Mouse (Mus musculus) cerebellum, adult 2 months (tissue): ENCODE results near the gene Fam13c. TPM values are rescaled to one million over a fixed set of nuclear protein-coding genes. Genes with fewer than 3 reads are reported as not detected.
"Not testable (repeated sequence)": the region's sequence is repeated elsewhere in the genome, so short reads cannot be mapped to it uniquely, and the experiment has no call there.

Experiments
- DNase-seq, 2 experiments: peaks; one replicate each; pipeline ENCODE4 v3.0.0; 2021
- H3K27ac ChIP-seq: fragments of 200-500 bp; 2 replicates; pipeline ENCODE4 v1.5.1; 2012; ENCODE audit warnings: low read length, control low read depth, inconsistent platforms; ENCODE audit not compliant: insufficient read depth
- H3K27me3 ChIP-seq: fragments of 200-500 bp; 2 replicates; pipeline ENCODE4 v1.6.1; 2012; ENCODE audit warnings: inconsistent platforms, mild to moderate bottlenecking, low read length, moderate library complexity; ENCODE audit not compliant: control insufficient read depth, insufficient read depth
- H3K4me1 ChIP-seq: fragments of 200-500 bp; 2 replicates; pipeline ENCODE4 v1.6.1; 2011; ENCODE audit warnings: low read length; ENCODE audit not compliant: control insufficient read depth, insufficient read depth
- H3K4me3 ChIP-seq: fragments of 200-500 bp; replicated peaks from 2 replicates; pipeline ENCODE3; 2011; ENCODE audit warnings: mild to moderate bottlenecking, low read depth, low read length, control low read depth; ENCODE audit not compliant: insufficient read depth
- CTCF ChIP-seq: fragments of 200-500 bp; IDR thresholded peaks from 2 replicates; pipeline ENCODE4 v1.5.1; 2011; ENCODE audit warnings: low read depth, mild to moderate bottlenecking, control low read depth, low read length, moderate library complexity, borderline replicate concordance; ENCODE audit not compliant: insufficient read depth
- POLR2A ChIP-seq: fragments of 200-500 bp; IDR thresholded peaks from 2 replicates; pipeline ENCODE4 v1.6.1; 2011; ENCODE audit warnings: low read length, control low read depth, borderline replicate concordance; ENCODE audit not compliant: insufficient read depth
- WGBS: fragments of 180-500 bp; shearing (Covaris S2); methylation state at CpG from one replicate; pipeline ENCODE4 v1.1.7; 2018; 5-methylcytosine and 5-hydroxymethylcytosine counted together
- polyA plus RNA-seq: library from polyadenylated mRNA; depleted of rRNA; stranded (reverse); fragments of >200 nt; gene quantifications from 2 replicates; pipeline ENCODE4 v1.2.3, GENCODE M21; 2012

The Fam13c gene
- polyA plus RNA-seq, 1 experiment: 22.3 TPM

GRCm38 (mm10) chr10:70426373-70426772 is 13.9 kb upstream of the Fam13c start:
- no peak for DNase-seq
- H3K27me3 ChIP-seq: no peaks in the 10 kb centered on the region
- no peak overlapping the region for H3K27ac ChIP-seq
- H3K4me1 ChIP-seq: peaks cover 3% of the 10 kb centered on the region; the same call in 1 of the 2 replicates
- TF ChIP-seq POLR2A (no peak), CTCF (no peak)
- no peak overlapping the region for H3K4me3 ChIP-seq
- 69% methylated on average over 3 of the region's 3 CpGs for WGBS

- Histone ChIP-seq H3K4me1 (peaks cover 3% of the 10 kb centered on the region; the same call in 1 of the 2 replicates), H3K27ac (no peak overlapping the region), H3K27me3 (no peaks in the 10 kb centered on the region), H3K4me3 (no peak overlapping the region)
- TF ChIP-seq CTCF (no peak), POLR2A (no peak)
- WGBS: 26% methylated on average over 5 of the region's 5 CpGs
- DNase-seq: peak; percentile 21 to 66
Observed at GRCm38 (mm10) chr10:70428121-70428662, 12.1 kb upstream of the Fam13c start.

- Histone ChIP-seq H3K27me3 (no peaks in the 10 kb centered on the region), H3K27ac (no peak overlapping the region), H3K4me3 (no peak overlapping the region), H3K4me1 (peaks cover 3% of the 10 kb centered on the region; the same call in 1 of the 2 replicates)
- WGBS: 95% methylated on average over 9 of the region's 9 CpGs
- TF ChIP-seq POLR2A (no peak), CTCF (no peak)
- no peak for DNase-seq
Observed at GRCm38 (mm10) chr10:70429341-70429740, 10.9 kb upstream of the Fam13c start.

GRCm38 (mm10) chr10:70433334-70433733 is 6.9 kb upstream of the Fam13c start:
- Histone ChIP-seq H3K4me3 (no peak overlapping the region), H3K4me1 (peaks cover 3% of the 10 kb centered on the region; the same call in 1 of the 2 replicates), H3K27me3 (no peaks in the 10 kb centered on the region), H3K27ac (no peak overlapping the region)
- DNase-seq: no peak
- WGBS: 96% methylated on average over 3 of the region's 3 CpGs
- TF ChIP-seq CTCF (no peak), POLR2A (no peak)

GRCm38 (mm10) chr10:70433736-70434135 is 6.5 kb upstream of the Fam13c start:
- not testable (repeated sequence) for H3K4me3 ChIP-seq, DNase-seq, H3K27ac ChIP-seq, H3K27me3 ChIP-seq, H3K4me1 ChIP-seq
- WGBS: 94% methylated on average over 4 of the region's 5 CpGs

- H3K4me1 ChIP-seq: no peaks in the 10 kb centered on the region; the same call in 1 of the 2 replicates
- TF ChIP-seq CTCF (no peak), POLR2A (no peak)
Observed at GRCm38 (mm10) chr10:70436656-70437055, 3.6 kb upstream of the Fam13c start.

GRCm38 (mm10) chr10:70437289-70437688 is 3.0 kb upstream of the Fam13c start:
- DNase-seq: no peak
- no peak overlapping the region for H3K4me3 ChIP-seq
- no peak overlapping the region for H3K27ac ChIP-seq
- no peaks in the 10 kb centered on the region; the same call in 1 of the 2 replicates for H3K4me1 ChIP-seq
- WGBS: 41% methylated on average over 5 of the region's 5 CpGs
- no peaks in the 10 kb centered on the region for H3K27me3 ChIP-seq
- no peak for TF ChIP-seq CTCF
- TF ChIP-seq POLR2A: no peak

More at GRCm38 (mm10) chr10:70436656-70437055, 3.6 kb upstream of the Fam13c start:
- no peaks in the 10 kb centered on the region for H3K27me3 ChIP-seq
- no peak for DNase-seq
- H3K27ac ChIP-seq: no peak overlapping the region
- WGBS: 90% methylated on average over 4 of the region's 4 CpGs
- no peak overlapping the region for H3K4me3 ChIP-seq

- DNase-seq: peak; percentile 89 to 90
- TF ChIP-seq POLR2A (peak; percentile 59), CTCF (no peak)
- Histone ChIP-seq H3K4me3 (peak overlapping the region; percentile 65), H3K27me3 (no peaks in the 10 kb centered on the region), H3K27ac (peak overlapping the region; percentile 57), H3K4me1 (peaks cover 4% of the 10 kb centered on the region)
- WGBS: under 1% methylated on average over 44 of the region's 44 CpGs
Observed at GRCm38 (mm10) chr10:70440639-70441461, 569 bp downstream of the Fam13c start.
